Mouse (Mus musculus) brain, embryonic 14.5 days (tissue): ENCODE results near the gene Rac2. TPM values are rescaled to one million over a fixed set of nuclear protein-coding genes. Genes with fewer than 3 reads are reported as not detected.
A peak's percentile ranks its signal among the peaks of the same experiment; 100 is the strongest.

ENCODE experiments used
- DNase-seq: peaks from one replicate; pipeline ENCODE4 v3.0.0-alpha.2; 2011; ENCODE audit warnings: low read depth
- CTCF ChIP-seq: fragments of 200-500 bp; IDR thresholded peaks from 2 replicates; pipeline ENCODE4 v1.5.1; 2012; ENCODE audit warnings: inconsistent platforms, mild to moderate bottlenecking, moderate library complexity, borderline replicate concordance; ENCODE audit not compliant: insufficient read depth, insufficient read length; ENCODE audit errors: extremely low read depth
- POLR2A ChIP-seq: fragments of 200-500 bp; IDR thresholded peaks from 2 replicates; pipeline ENCODE4 v1.6.1; 2012; ENCODE audit warnings: mild to moderate bottlenecking, inconsistent platforms, borderline replicate concordance; ENCODE audit not compliant: poor library complexity, insufficient read depth, insufficient read length, severe bottlenecking; ENCODE audit errors: extremely low read depth
- polyA plus RNA-seq: library from polyadenylated mRNA; depleted of rRNA; stranded (reverse); fragments of >200 nt; gene quantifications from 2 replicates; pipeline ENCODE4 v1.2.3, GENCODE M21; 2012

The Rac2 gene
- polyA plus RNA-seq, 1 experiment, result 5.5 TPM

GRCm38 (mm10) chr15:78583352-78583751 lies 10.8 kb upstream of the Rac2 start:
- peak; percentile 41 for DNase-seq
- TF ChIP-seq CTCF, result no peak
- no peak for TF ChIP-seq POLR2A

- no peak for DNase-seq
- TF ChIP-seq CTCF, result no peak
- TF ChIP-seq POLR2A, result no peak
Measured at GRCm38 (mm10) chr15:78576284-78576810, 3.8 kb upstream of the Rac2 start.

GRCm38 (mm10) chr15:78572270-78572600 lies 348 bp downstream of the Rac2 start:
- TF ChIP-seq CTCF, result no peak
- TF ChIP-seq POLR2A, result no peak
- DNase-seq, result no peak

GRCm38 (mm10) chr15:78571554-78572269 lies 871 bp downstream of the Rac2 start:
- no peak for DNase-seq
- no peak for TF ChIP-seq CTCF
- TF ChIP-seq POLR2A, result no peak

GRCm38 (mm10) chr15:78570170-78570569 lies 2.4 kb downstream of the Rac2 start:
- no peak for DNase-seq
- TF ChIP-seq CTCF, result no peak

- no peak for DNase-seq
- TF ChIP-seq POLR2A (no peak), CTCF (no peak)
Measured at GRCm38 (mm10) chr15:78567608-78568120, 4.9 kb downstream of the Rac2 start.

GRCm38 (mm10) chr15:78564764-78565435 lies 7.7 kb downstream of the Rac2 start:
- DNase-seq, result no peak
- TF ChIP-seq POLR2A (no peak), CTCF (no peak)

- no peak for TF ChIP-seq POLR2A
- TF ChIP-seq CTCF, result no peak
- DNase-seq, result no peak
Measured at GRCm38 (mm10) chr15:78563937-78564336, 8.6 kb downstream of the Rac2 start.

GRCm38 (mm10) chr15:78563344-78563743 lies 9.2 kb downstream of the Rac2 start:
- no peak for DNase-seq
- no peak for TF ChIP-seq CTCF
- TF ChIP-seq POLR2A, result no peak

GRCm38 (mm10) chr15:78559141-78559979 lies 13.2 kb downstream of the Rac2 start:
- DNase-seq, result no peak
- TF ChIP-seq CTCF, result no peak
- TF ChIP-seq POLR2A, result no peak
